Mouse (Mus musculus) brain, embryonic 14.5 days (tissue): ENCODE measurements at regions not wholly inside any gene's neighbourhood (a gene's known extent, or its start where the extent isn't known, plus 50 kb on each side); places are given as distances from the start of the nearest gene placed in this dataset.

Experiments
- CTCF ChIP-seq: fragments of 200-500 bp; IDR thresholded peaks from 2 replicates; pipeline ENCODE4 v1.5.1; 2012; ENCODE audit warnings: inconsistent platforms, mild to moderate bottlenecking, moderate library complexity, borderline replicate concordance; ENCODE audit not compliant: insufficient read depth, insufficient read length; ENCODE audit errors: extremely low read depth
- POLR2A ChIP-seq: fragments of 200-500 bp; IDR thresholded peaks from 2 replicates; pipeline ENCODE4 v1.6.1; 2012; ENCODE audit warnings: mild to moderate bottlenecking, inconsistent platforms, borderline replicate concordance; ENCODE audit not compliant: poor library complexity, insufficient read depth, insufficient read length, severe bottlenecking; ENCODE audit errors: extremely low read depth

GRCm38 (mm10) chr1:59405370-59405769 is 76.9 kb upstream of the Fzd7 start:
- TF ChIP-seq CTCF, result no peak
- no peak for TF ChIP-seq POLR2A
